Mouse (Mus musculus) ES-Bruce4 (cell line): ENCODE results near the gene Nr6a1. TPM values are rescaled to one million over a fixed set of nuclear protein-coding genes. Genes with fewer than 3 reads are reported as not detected.

Experiments used
- H3K27ac ChIP-seq: 2 replicates; pipeline ENCODE4 v1.5.1; 2012; ENCODE audit warnings: low read length, inconsistent platforms; ENCODE audit not compliant: insufficient read depth
- H3K27me3 ChIP-seq: 2 replicates; pipeline ENCODE4 v1.6.1; 2012; ENCODE audit warnings: mild to moderate bottlenecking, low read length, inconsistent platforms; ENCODE audit not compliant: control insufficient read depth, poor library complexity, insufficient read depth, severe bottlenecking
- H3K36me3 ChIP-seq: 2 replicates; pipeline ENCODE4 v1.6.1; 2012; ENCODE audit warnings: inconsistent platforms, mild to moderate bottlenecking, low read length, moderate library complexity; ENCODE audit not compliant: control insufficient read depth, poor library complexity, insufficient read depth, severe bottlenecking
- H3K4me1 ChIP-seq: one replicate; pipeline ENCODE4 v1.8.1; 2011; ENCODE audit warnings: low read length; ENCODE audit not compliant: control insufficient read depth, insufficient read depth
- H3K4me3 ChIP-seq: 2 replicates; pipeline ENCODE4 v1.5.1; 2011; ENCODE audit warnings: low read depth, mild to moderate bottlenecking, low read length
- H3K9ac ChIP-seq: 2 replicates; pipeline ENCODE4 v1.6.1; 2012; ENCODE audit warnings: low read depth, mild to moderate bottlenecking, inconsistent platforms; ENCODE audit not compliant: poor library complexity, severe bottlenecking
- H3K9me3 ChIP-seq: replicated peaks from 2 replicates; pipeline ENCODE4 v1.6.1; 2012; ENCODE audit warnings: mild to moderate bottlenecking, low read length, inconsistent platforms; ENCODE audit not compliant: control insufficient read depth, poor library complexity, insufficient read depth, severe bottlenecking
- CTCF ChIP-seq: IDR thresholded peaks from one replicate; pipeline ENCODE4 v1.8.1; 2011; ENCODE audit warnings: low read depth, low read length
- EP300 ChIP-seq: IDR thresholded peaks from 2 replicates; pipeline ENCODE4 v1.6.1; 2011; ENCODE audit warnings: low read depth, low read length; ENCODE audit not compliant: insufficient read depth
- POLR2A ChIP-seq: IDR thresholded peaks from one replicate; pipeline ENCODE4 v1.8.1; 2011; ENCODE audit warnings: low read length; ENCODE audit not compliant: insufficient read depth
- polyA plus RNA-seq: library from polyadenylated mRNA; stranded (reverse); fragments of >200 nt; gene quantifications from 2 replicates; pipeline ENCODE4 v1.2.4, GENCODE M21; 2011; ENCODE audit warnings: low read depth; ENCODE audit not compliant: missing spikeins, insufficient read depth, insufficient read length

Gene Nr6a1
- polyA plus RNA-seq, 1 experiment, result 110 TPM

- H3K27me3 ChIP-seq, result no peaks in the 10 kb centered on the region
- H3K4me1 ChIP-seq, result peaks cover 2% of the 10 kb centered on the region
- TF ChIP-seq CTCF, result no peak
- no peak for TF ChIP-seq EP300
- no peak for TF ChIP-seq POLR2A
- no peak overlapping the region for H3K4me3 ChIP-seq
- H3K36me3 ChIP-seq, result no peaks in the 10 kb centered on the region
- H3K9ac ChIP-seq, result no peak overlapping the region
- no peaks in the 10 kb centered on the region for H3K9me3 ChIP-seq
- no peak overlapping the region for H3K27ac ChIP-seq
These were observed 14.4 kb upstream of the Nr6a1 start for GRCm38 (mm10) chr2:38941898-38942297.

GRCm38 (mm10) chr2:38941426-38941825 lies 13.9 kb upstream of the Nr6a1 start:
- Histone ChIP-seq H3K4me1 (peaks cover 2% of the 10 kb centered on the region), H3K27me3 (no peaks in the 10 kb centered on the region), H3K9me3 (no peaks in the 10 kb centered on the region), H3K4me3 (peak overlapping the region; percentile 45), H3K36me3 (no peaks in the 10 kb centered on the region), H3K27ac (no peak overlapping the region), H3K9ac (no peak overlapping the region)
- TF ChIP-seq EP300, result no peak
- TF ChIP-seq POLR2A, result no peak
- TF ChIP-seq CTCF, result no peak

GRCm38 (mm10) chr2:38939047-38939446 lies 11.6 kb upstream of the Nr6a1 start:
- no peak overlapping the region for H3K9ac ChIP-seq
- H3K9me3 ChIP-seq, result no peaks in the 10 kb centered on the region
- H3K36me3 ChIP-seq, result no peaks in the 10 kb centered on the region
- no peak overlapping the region for H3K27ac ChIP-seq
- no peak overlapping the region for H3K4me3 ChIP-seq
- H3K4me1 ChIP-seq, result no peaks in the 10 kb centered on the region
- H3K27me3 ChIP-seq, result no peaks in the 10 kb centered on the region
- no peak for TF ChIP-seq EP300
- TF ChIP-seq CTCF, result peak; percentile 9

- Histone ChIP-seq H3K4me1 (no peaks in the 10 kb centered on the region), H3K9ac (no peak overlapping the region), H3K27me3 (no peaks in the 10 kb centered on the region), H3K4me3 (no peak overlapping the region), H3K27ac (no peak overlapping the region), H3K36me3 (no peaks in the 10 kb centered on the region), H3K9me3 (no peaks in the 10 kb centered on the region)
- no peak for TF ChIP-seq POLR2A
These were observed 10.5 kb upstream of the Nr6a1 start for GRCm38 (mm10) chr2:38938007-38938406.

- no peak overlapping the region for H3K4me3 ChIP-seq
- H3K9ac ChIP-seq, result no peak overlapping the region
- H3K36me3 ChIP-seq, result no peaks in the 10 kb centered on the region
- no peaks in the 10 kb centered on the region for H3K9me3 ChIP-seq
- TF ChIP-seq EP300 (no peak), CTCF (no peak)
- no peaks in the 10 kb centered on the region for H3K27me3 ChIP-seq
- no peak overlapping the region for H3K27ac ChIP-seq
- H3K4me1 ChIP-seq, result no peaks in the 10 kb centered on the region
These were observed 9.9 kb upstream of the Nr6a1 start for GRCm38 (mm10) chr2:38937396-38937795.

GRCm38 (mm10) chr2:38936721-38937378 lies 9.4 kb upstream of the Nr6a1 start:
- H3K27me3 ChIP-seq, result no peaks in the 10 kb centered on the region
- no peaks in the 10 kb centered on the region for H3K9me3 ChIP-seq
- no peak overlapping the region for H3K9ac ChIP-seq
- no peaks in the 10 kb centered on the region for H3K4me1 ChIP-seq
- no peaks in the 10 kb centered on the region for H3K36me3 ChIP-seq
- TF ChIP-seq EP300 (no peak), POLR2A (no peak), CTCF (no peak)
- no peak overlapping the region for H3K4me3 ChIP-seq
- no peak overlapping the region for H3K27ac ChIP-seq
